Mouse (Mus musculus): Measurements from ENCODE around the gene Ftl1-ps1. TPM values are rescaled to one million over a fixed set of nuclear protein-coding genes. Genes with fewer than 3 reads are reported as not detected.

The Ftl1-ps1 gene
- polyA plus RNA-seq, 1 experiment = 30.7 TPM

DNA sequence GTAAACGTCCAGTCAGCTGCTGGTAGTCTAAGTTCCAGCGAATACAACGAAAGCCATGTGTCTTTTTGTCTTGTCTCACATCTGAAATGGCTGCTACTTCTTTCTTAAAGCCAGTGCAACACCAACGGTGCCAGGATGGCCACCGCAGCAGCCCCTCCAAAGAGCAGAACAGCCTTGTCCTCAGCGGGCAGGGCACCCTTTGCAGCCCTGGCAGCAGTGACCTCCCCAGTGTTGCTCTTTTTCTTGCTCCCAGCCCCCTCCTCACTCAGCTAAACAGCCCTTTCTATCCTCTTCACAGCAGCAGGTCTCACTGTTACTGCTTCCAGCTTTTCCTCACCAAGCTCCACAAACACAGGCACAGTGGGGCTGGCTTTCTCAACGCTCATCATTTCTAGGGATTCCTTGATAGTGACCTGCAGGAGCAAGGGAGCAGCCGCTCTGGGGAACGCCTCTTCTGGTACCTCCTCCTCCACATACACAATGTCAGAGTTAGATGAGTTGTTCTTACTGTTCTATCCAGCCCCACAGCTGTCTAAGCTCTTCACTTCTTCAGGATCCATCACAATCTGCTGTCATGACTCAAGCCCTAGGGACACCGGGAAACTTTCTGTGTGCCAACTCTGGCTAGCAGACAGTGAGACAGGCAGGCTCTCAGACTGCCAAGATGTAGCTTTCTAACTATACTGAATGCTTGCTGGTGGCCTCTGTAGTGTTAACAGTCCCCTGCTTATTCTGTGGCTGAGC is 17.8 kb upstream of the Ftl1-ps1 start:
- H3K4me3 ChIP-seq (ENCODE audit: extremely low read depth, insufficient read depth, insufficient read length) = no peak overlapping the region
- DNase-seq (ENCODE audit: low read depth in 1 of 2, low spot score in 2 of 2) = no peak
- 87% methylated on average over 10 of the region's 10 CpGs for WGBS
- TF ChIP-seq CTCF (IDR thresholded peaks at IDR 0.05; ENCODE audit: extremely low read depth, insufficient read depth, insufficient read length, insufficient replicate concordance) (no peak), POLR2A (IDR thresholded peaks at IDR 0.05; ENCODE audit: low read depth, low read length) (no peak)
- H3K27me3 ChIP-seq (ENCODE audit: control insufficient read depth, insufficient read depth, low read length) = no peaks in the 10 kb centered on the region
- no peak overlapping the region for H3K27ac ChIP-seq (ENCODE audit: insufficient read depth, low read length)
- H3K36me3 ChIP-seq (ENCODE audit: control insufficient read depth, insufficient read depth, low read length) = no peaks in the 10 kb centered on the region
- no peaks in the 10 kb centered on the region for H3K4me1 ChIP-seq (ENCODE audit: control insufficient read depth, insufficient read depth, insufficient read length)

DNA sequence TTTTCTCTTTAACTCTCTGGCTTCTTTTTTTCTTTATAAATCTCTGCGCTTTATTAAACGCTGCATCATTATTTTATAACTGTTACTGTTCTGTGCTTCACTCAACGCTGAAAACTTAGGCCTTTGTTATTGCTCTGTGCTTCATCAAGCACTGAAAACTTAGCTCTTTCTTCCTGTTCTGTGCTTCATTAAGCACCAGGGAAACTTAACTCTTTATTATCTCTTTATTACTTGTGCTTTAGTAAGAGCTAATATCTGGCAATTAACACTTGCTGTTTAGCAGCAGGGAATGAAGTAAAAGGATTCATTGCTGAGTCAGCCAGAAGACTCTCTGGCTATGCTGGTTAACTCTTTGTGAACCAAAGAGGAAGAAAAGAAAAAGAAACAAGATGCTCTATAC is 17.2 kb upstream of the Ftl1-ps1 start:
- TF ChIP-seq CTCF (IDR thresholded peaks at IDR 0.05; ENCODE audit: extremely low read depth, insufficient read depth, insufficient read length, insufficient replicate concordance) (no peak), POLR2A (IDR thresholded peaks at IDR 0.05; ENCODE audit: low read depth, low read length) (no peak)
- WGBS = 71% methylated on average over 3 of the region's 3 CpGs
- H3K4me3 ChIP-seq (ENCODE audit: extremely low read depth, insufficient read depth, insufficient read length) = no peak overlapping the region
- H3K27me3 ChIP-seq (ENCODE audit: control insufficient read depth, insufficient read depth, low read length) = no peaks in the 10 kb centered on the region
- no peak for DNase-seq (ENCODE audit: low read depth in 1 of 2, low spot score in 2 of 2)
- no peaks in the 10 kb centered on the region for H3K36me3 ChIP-seq (ENCODE audit: control insufficient read depth, insufficient read depth, low read length)
- no peaks in the 10 kb centered on the region for H3K4me1 ChIP-seq (ENCODE audit: control insufficient read depth, insufficient read depth, insufficient read length)
- no peak overlapping the region for H3K27ac ChIP-seq (ENCODE audit: insufficient read depth, low read length)

DNA sequence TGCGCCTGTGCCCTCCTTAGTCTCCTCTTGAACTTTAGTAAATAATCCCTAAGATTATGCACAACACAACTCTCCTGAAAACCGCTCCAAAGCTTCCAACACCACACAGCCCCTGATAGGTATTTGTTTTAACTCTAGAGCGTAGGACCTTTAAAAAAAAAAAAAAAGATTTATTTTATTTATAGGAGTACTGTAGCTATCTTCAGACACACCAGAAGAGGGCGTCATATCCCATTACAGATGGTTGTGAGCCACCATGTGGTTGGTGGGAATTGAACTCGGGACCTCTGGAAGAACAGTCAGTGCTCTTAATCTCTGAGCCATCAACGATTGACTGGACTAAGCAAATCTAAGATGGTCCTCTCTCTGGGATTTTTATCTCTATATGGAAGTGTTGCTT is 9.8 kb upstream of the Ftl1-ps1 start:
- Histone ChIP-seq H3K27ac (ENCODE audit: insufficient read depth, low read length) (no peak overlapping the region), H3K4me3 (ENCODE audit: extremely low read depth, insufficient read depth, insufficient read length) (no peak overlapping the region), H3K4me1 (ENCODE audit: control insufficient read depth, insufficient read depth, insufficient read length) (no peaks in the 10 kb centered on the region), H3K27me3 (ENCODE audit: control insufficient read depth, insufficient read depth, low read length) (no peaks in the 10 kb centered on the region), H3K36me3 (ENCODE audit: control insufficient read depth, insufficient read depth, low read length) (no peaks in the 10 kb centered on the region)
- no peak for TF ChIP-seq CTCF (IDR thresholded peaks at IDR 0.05; ENCODE audit: extremely low read depth, insufficient read depth, insufficient read length, insufficient replicate concordance)
- no peak for TF ChIP-seq POLR2A (IDR thresholded peaks at IDR 0.05; ENCODE audit: low read depth, low read length)
- 69% methylated on average over 6 of the region's 6 CpGs for WGBS
- DNase-seq (ENCODE audit: low read depth in 1 of 2, low spot score in 2 of 2) = no peak

DNA sequence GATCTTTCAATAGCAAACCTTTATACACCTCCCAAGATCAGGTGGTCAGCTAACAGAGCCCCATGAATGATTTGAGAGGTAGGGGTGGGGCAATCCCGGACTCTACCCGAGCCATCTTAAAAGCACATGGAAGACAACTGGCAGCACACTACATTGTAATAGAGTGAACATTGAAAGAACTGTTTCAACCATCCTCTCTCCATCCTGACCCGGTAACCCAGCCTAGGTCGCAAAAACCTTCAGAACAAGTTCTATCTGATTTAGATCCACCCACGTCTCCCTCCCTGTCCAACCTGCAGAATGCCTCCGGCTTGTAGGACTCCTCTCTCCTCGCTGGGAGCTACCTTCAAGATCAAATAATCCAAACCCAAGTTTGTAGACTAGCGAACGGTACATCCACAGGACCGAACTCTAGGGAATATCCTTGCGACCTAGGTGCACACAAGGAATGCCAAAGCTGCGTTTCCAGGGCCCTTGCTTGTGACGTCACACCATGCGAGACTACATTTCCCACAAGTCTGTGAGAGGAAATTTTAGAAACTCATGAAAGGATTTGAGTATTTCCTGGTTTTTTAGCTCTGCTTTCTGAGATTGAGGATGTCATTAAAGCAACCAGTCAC is 9.0 kb upstream of the Ftl1-ps1 start, which contains the start of gene Zfp72:
TSS of gene Zfp72 (minus strand) at position 466 of the 620 bp plus-strand sequence.
- no peaks in the 10 kb centered on the region for H3K36me3 ChIP-seq (ENCODE audit: control insufficient read depth, insufficient read depth, low read length)
- peak; percentile 48 to 60 for DNase-seq (ENCODE audit: low read depth in 1 of 2, low spot score in 2 of 2)
- peak within 1 kb of the TSS; percentile 21; the same call in 1 of the 2 replicates for H3K27ac ChIP-seq (ENCODE audit: insufficient read depth, low read length)
- peak within 1 kb of the TSS; percentile 73 for H3K4me3 ChIP-seq (ENCODE audit: extremely low read depth, insufficient read depth, insufficient read length)
- no peaks in the 10 kb centered on the region for H3K27me3 ChIP-seq (ENCODE audit: control insufficient read depth, insufficient read depth, low read length)
- H3K4me1 ChIP-seq (ENCODE audit: control insufficient read depth, insufficient read depth, insufficient read length) = no peaks in the 10 kb centered on the region
- 4% methylated on average over 14 of the region's 14 CpGs for WGBS
- TF ChIP-seq POLR2A (IDR thresholded peaks at IDR 0.05; ENCODE audit: low read depth, low read length) = no peak

DNA sequence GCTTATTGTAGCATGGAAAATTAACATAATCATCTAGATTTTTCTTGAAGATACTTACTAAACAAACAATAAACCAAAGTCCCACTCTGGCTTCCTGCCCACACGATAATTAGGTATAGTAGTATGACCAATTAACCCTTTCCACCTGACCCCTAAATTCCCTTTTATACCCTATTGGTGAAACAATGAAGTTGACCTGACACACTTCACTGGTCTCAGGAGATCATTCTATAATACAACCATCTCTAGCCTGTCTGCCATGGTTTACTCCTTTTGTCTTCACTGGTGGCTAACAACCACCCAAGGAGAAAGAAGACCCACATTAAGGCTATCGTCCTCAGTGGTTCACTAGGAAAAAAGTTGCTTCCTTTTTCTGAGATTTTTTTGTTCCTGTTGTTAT is 8.3 kb upstream of the Ftl1-ps1 start:
- H3K4me1 ChIP-seq (ENCODE audit: control insufficient read depth, insufficient read depth, insufficient read length) = no peaks in the 10 kb centered on the region
- no peaks in the 10 kb centered on the region for H3K27me3 ChIP-seq (ENCODE audit: control insufficient read depth, insufficient read depth, low read length)
- WGBS = 74% methylated on average over 2 of the region's 2 CpGs
- H3K27ac ChIP-seq (ENCODE audit: insufficient read depth, low read length) = no peak overlapping the region
- H3K4me3 ChIP-seq (ENCODE audit: extremely low read depth, insufficient read depth, insufficient read length) = no peak overlapping the region
- H3K36me3 ChIP-seq (ENCODE audit: control insufficient read depth, insufficient read depth, low read length) = no peaks in the 10 kb centered on the region
- DNase-seq (ENCODE audit: low read depth in 1 of 2, low spot score in 2 of 2) = no peak
- TF ChIP-seq POLR2A (IDR thresholded peaks at IDR 0.05; ENCODE audit: low read depth, low read length) = no peak
- TF ChIP-seq CTCF (IDR thresholded peaks at IDR 0.05; ENCODE audit: extremely low read depth, insufficient read depth, insufficient read length, insufficient replicate concordance) = no peak

DNA sequence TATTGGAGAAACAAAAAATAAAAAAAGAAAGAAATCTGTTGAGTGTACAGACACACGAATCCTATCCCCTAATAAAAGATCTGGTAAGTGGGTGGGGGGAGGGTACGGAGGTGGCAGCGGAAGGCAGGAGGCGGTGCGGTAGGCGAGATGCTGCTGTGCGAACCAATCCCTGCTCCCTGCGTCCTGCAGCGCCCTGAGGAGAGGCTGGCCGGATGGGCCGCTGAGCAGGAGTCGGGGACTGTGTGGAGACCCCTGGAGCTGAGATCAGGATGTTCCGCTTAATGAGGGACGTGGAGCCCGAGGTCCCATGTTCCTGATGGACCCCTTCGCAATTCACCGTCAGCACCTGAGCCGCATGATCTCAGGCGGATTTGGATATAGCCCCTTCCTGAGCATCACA is 40.4 kb downstream of the Ftl1-ps1 start:
- Histone ChIP-seq H3K4me3 (ENCODE audit: extremely low read depth, insufficient read depth, insufficient read length) (no peak overlapping the region), H3K27ac (ENCODE audit: insufficient read depth, low read length) (no peak overlapping the region), H3K27me3 (ENCODE audit: control insufficient read depth, insufficient read depth, low read length) (no peaks in the 10 kb centered on the region), H3K4me1 (ENCODE audit: control insufficient read depth, insufficient read depth, insufficient read length) (no peaks in the 10 kb centered on the region), H3K36me3 (ENCODE audit: control insufficient read depth, insufficient read depth, low read length) (no peaks in the 10 kb centered on the region)
- no peak for DNase-seq (ENCODE audit: low read depth in 1 of 2, low spot score in 2 of 2)
- TF ChIP-seq POLR2A (IDR thresholded peaks at IDR 0.05; ENCODE audit: low read depth, low read length) (no peak), CTCF (IDR thresholded peaks at IDR 0.05; ENCODE audit: extremely low read depth, insufficient read depth, insufficient read length, insufficient replicate concordance) (no peak)
- 31% methylated on average over 19 of the region's 19 CpGs for WGBS

Other genes with a start within 250 kb of the Ftl1-ps1 start
- gene Exoc3, start 191.0 kb upstream of the Ftl1-ps1 start, polyA plus RNA-seq (2012; rRNA removed) = 21.0 and 21.6 TPM in 2 replicates
- 0.41 and 1.0 TPM in 2 replicates for gene Ahrr, start 107.4 kb upstream of the Ftl1-ps1 start, polyA plus RNA-seq (2012; rRNA removed)
- gene Pdcd6, start 82.1 kb upstream of the Ftl1-ps1 start, polyA plus RNA-seq (2012; rRNA removed) = 43.3 and 50.7 TPM in 2 replicates
- 49.8 and 69.0 TPM in 2 replicates for gene Sdha, start 49.4 kb upstream of the Ftl1-ps1 start, polyA plus RNA-seq (2012; rRNA removed)
- gene Ccdc127, start 49.4 kb upstream of the Ftl1-ps1 start, polyA plus RNA-seq (2012; rRNA removed) = 0.97 and 1.2 TPM in 2 replicates
- 0.07 TPM in 1 of 2 replicates, not detected in the other for gene Lrrc14b, start 35.7 kb upstream of the Ftl1-ps1 start, polyA plus RNA-seq (2012; rRNA removed)
- gene Zfp72, start 8.9 kb upstream of the Ftl1-ps1 start, polyA plus RNA-seq (2012; rRNA removed) = 0.06 and 0.08 TPM in 2 replicates
- 0.40 and 0.55 TPM in 2 replicates for gene Zfp825, start 94.3 kb downstream of the Ftl1-ps1 start, polyA plus RNA-seq (2012; rRNA removed)
- gene Erap1, start 239.9 kb downstream of the Ftl1-ps1 start, polyA plus RNA-seq (2012; rRNA removed) = 8.5 TPM in 2 replicates

All from spleen, adult 2 months (tissue).